Comparison of ENCODE assay signal across 20 mouse cellular contexts in the genomic region with DNA sequence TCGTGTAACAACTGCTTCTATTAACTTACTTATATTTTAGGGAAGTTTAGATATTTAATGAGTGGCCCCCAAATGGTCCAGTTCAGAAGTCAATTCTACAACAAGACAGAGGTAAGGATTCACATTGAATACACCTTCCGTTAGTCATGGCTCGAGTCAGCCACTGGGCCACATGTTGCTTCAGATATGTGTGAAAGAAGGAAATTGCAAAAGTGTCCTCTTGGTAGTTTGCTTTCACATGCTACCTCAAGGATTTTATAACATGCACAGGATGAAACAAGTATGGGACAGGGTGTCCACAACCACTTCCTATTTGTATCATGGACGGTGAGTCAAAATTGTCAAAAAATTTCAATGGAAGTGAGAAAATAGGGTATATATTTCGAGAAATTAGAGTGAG.
A peak's percentile ranks its signal among the peaks of the same experiment; 100 is the strongest.
DNase-seq lines count a peak whose midpoint lies in the region; ATAC-seq and TF ChIP-seq lines count a peak whose summit lies in the region.
"Had no signal": no experiment of that assay in that cellular context is flagged by ENCODE, and none has a peak within 500 bp of the region (broad histone marks: within the 10 kb centered on the region; RNA-seq: fewer than 3 reads in every experiment).

No protein-coding gene starts in this region.

- H3K36me3 ChIP-seq in liver, postnatal 0 days (replicated peaks; ENCODE audit: insufficient read depth, low read length) = no peaks in the 10 kb centered on the region
- no peaks in the 10 kb centered on the region for H3K36me3 ChIP-seq in liver, embryonic 12.5 days
- H3K36me3 ChIP-seq: embryonic facial prominence, embryonic 10.5 days; embryonic facial prominence, embryonic 12.5 days; forebrain, embryonic 15.5 days had no signal

- H3K4me2 ChIP-seq in liver, postnatal 0 days (ENCODE audit: low read depth, low read length) = no peak overlapping the region
- no peak overlapping the region for H3K4me2 ChIP-seq in liver, embryonic 12.5 days
- H3K4me2 ChIP-seq: embryonic facial prominence, embryonic 12.5 days; forebrain, embryonic 13.5 days; forebrain, embryonic 15.5 days had no signal

- TF ChIP-seq CTCF in liver, postnatal 0 days (IDR thresholded peaks at IDR 0.05; ENCODE audit: low read depth) = no peak

- ATAC-seq in liver, postnatal 0 days = no peak
- ATAC-seq in liver, embryonic 12.5 days = no peak
- peak; percentile 77 for ATAC-seq in granulocyte monocyte progenitor cell, adult 5-6 weeks (replicated peaks; ENCODE audit: poor library complexity, severe bottlenecking)
- peak; percentile 65 for ATAC-seq in megakaryocyte progenitor cell, adult 5-6 weeks (replicated peaks; ENCODE audit: poor library complexity)
- ATAC-seq: forebrain, embryonic 13.5 days; forebrain, embryonic 15.5 days; forebrain, postnatal 0 days had no signal

- WGBS in liver, postnatal 0 days (ENCODE audit: insufficient replicate concordance) = 72% methylated on average over 5 of the region's 5 CpGs
- 74% methylated on average over 5 of the region's 5 CpGs for WGBS in liver, embryonic 12.5 days (ENCODE audit: insufficient replicate concordance)

- H3K9ac ChIP-seq in liver, postnatal 0 days (replicated peaks) = no peak overlapping the region
- H3K9ac ChIP-seq in liver, embryonic 12.5 days = no peak overlapping the region
- H3K9ac ChIP-seq: embryonic facial prominence, embryonic 12.5 days; forebrain, embryonic 13.5 days; forebrain, embryonic 15.5 days; forebrain, postnatal 0 days had no signal

- H3K27me3 ChIP-seq in liver, postnatal 0 days (ENCODE audit: insufficient read depth, low read length) = no peaks in the 10 kb centered on the region
- H3K27me3 ChIP-seq in liver, embryonic 12.5 days (replicated peaks) = no peaks in the 10 kb centered on the region
- H3K27me3 ChIP-seq: embryonic facial prominence, embryonic 12.5 days; forebrain, embryonic 13.5 days; forebrain, embryonic 15.5 days had no signal

- H3K4me1 ChIP-seq in liver, postnatal 0 days (ENCODE audit: insufficient read depth) = no peaks in the 10 kb centered on the region
- peaks cover 15% of the 10 kb centered on the region; the same call in 1 of the 2 replicates for H3K4me1 ChIP-seq in liver, embryonic 12.5 days
- H3K4me1 ChIP-seq: embryonic facial prominence, embryonic 10.5 days; embryonic facial prominence, embryonic 12.5 days; forebrain, embryonic 13.5 days; forebrain, embryonic 15.5 days had no signal

- no peaks in the 10 kb centered on the region for H3K9me3 ChIP-seq in liver, postnatal 0 days (ENCODE audit: low read length)
- H3K9me3 ChIP-seq in liver, embryonic 12.5 days (replicated peaks) = no peaks in the 10 kb centered on the region
- H3K9me3 ChIP-seq: embryonic facial prominence, embryonic 10.5 days; embryonic facial prominence, embryonic 12.5 days; forebrain, embryonic 13.5 days; forebrain, embryonic 15.5 days had no signal

- no peak overlapping the region for H3K4me3 ChIP-seq in liver, postnatal 0 days (ENCODE audit: low read depth, low read length)
- H3K4me3 ChIP-seq in liver, embryonic 12.5 days = no peak overlapping the region
- H3K4me3 ChIP-seq: embryonic facial prominence, embryonic 10.5 days; embryonic facial prominence, embryonic 12.5 days; forebrain, embryonic 13.5 days; forebrain, embryonic 15.5 days had no signal

- TF ChIP-seq EP300 in liver, postnatal 0 days (IDR thresholded peaks at IDR 0.05; ENCODE audit: low read depth) = peak; percentile 61

- no peak overlapping the region for H3K27ac ChIP-seq in liver, postnatal 0 days (ENCODE audit: low read depth)
- H3K27ac ChIP-seq in liver, embryonic 12.5 days = no peak overlapping the region
- H3K27ac ChIP-seq: embryonic facial prominence, embryonic 10.5 days; embryonic facial prominence, embryonic 12.5 days; forebrain, embryonic 13.5 days; forebrain, embryonic 15.5 days had no signal

- DNase-seq in liver, postnatal 0 days = no peak
- peak; percentile 88 for DNase-seq in 416B (ENCODE audit: low read depth)
- DNase-seq in adrenal gland, postnatal 14 days = no peak
- DNase-seq in embryo, embryonic 10.5 days (ENCODE audit: low spot score) = no peak
- DNase-seq: adrenal gland, adult 2 months; adrenal gland, postnatal 10 days; adrenal gland, postnatal 36 days; cerebellum, adult 11-12 months; cerebellum, adult 2 months; cerebellum, adult 9-10 months; cerebellum, postnatal 10 days; cerebellum, postnatal 25 days; forebrain, postnatal 0 days had no signal

Comparison
In these comparisons a context has a peak if more than half of its experiments do, and no peak if none do; other contexts are left out.
1. ATAC-seq: peak in granulocyte monocyte progenitor cell, adult 5-6 weeks (single experiment) and megakaryocyte progenitor cell, adult 5-6 weeks (single experiment); none in liver, postnatal 0 days (single experiment) and liver, embryonic 12.5 days (single experiment).